Mouse (Mus musculus) limb, embryonic 11.5 days (tissue): ENCODE measurements around the gene Fam149a. TPM values are rescaled to one million over a fixed set of nuclear protein-coding genes. Genes with fewer than 3 reads are reported as not detected.
A peak's percentile ranks its signal among the peaks of the same experiment; 100 is the strongest.

Source experiments
- ATAC-seq: fragments of 200-750 bp; cut with Nextera tagmentation; 2 replicates; pipeline ENCODE4 v1.8.0; 2017; ENCODE audit warnings: low read depth; ENCODE audit not compliant: insufficient number of reproducible peaks, low FRiP score, low TSS enrichment
- DNase-seq: peaks from one replicate; pipeline ENCODE4 v3.0.0-alpha.2; 2015; ENCODE audit warnings: low spot score
- H3K27ac ChIP-seq: fragments of 300-500 bp; sonication (generic); replicated peaks from 2 replicates; pipeline ENCODE4 v1.5.1; 2014; ENCODE audit warnings: low read depth, mild to moderate bottlenecking, low read length
- H3K27me3 ChIP-seq: fragments of 300-500 bp; sonication (generic); 2 replicates; pipeline ENCODE4 v1.6.1; 2014; ENCODE audit warnings: mild to moderate bottlenecking, low read length, mixed read lengths; ENCODE audit not compliant: control insufficient read depth, insufficient read depth
- H3K36me3 ChIP-seq: fragments of 300-500 bp; sonication (generic); 2 replicates; pipeline ENCODE4 v1.6.1; 2014; ENCODE audit warnings: mild to moderate bottlenecking, low read length, moderate library complexity, mixed read lengths; ENCODE audit not compliant: control insufficient read depth, insufficient read depth
- H3K4me1 ChIP-seq: fragments of 300-500 bp; sonication (generic); 2 replicates; pipeline ENCODE4 v1.6.1; 2014; ENCODE audit warnings: low read length, mixed read lengths; ENCODE audit not compliant: control insufficient read depth, insufficient read depth
- H3K4me2 ChIP-seq: fragments of 300-500 bp; sonication (generic); 2 replicates; pipeline ENCODE4 v1.6.1; 2014; ENCODE audit warnings: low read depth, mild to moderate bottlenecking, moderate library complexity; ENCODE audit not compliant: severe bottlenecking
- H3K4me3 ChIP-seq: fragments of 300-500 bp; sonication (generic); 2 replicates; pipeline ENCODE4 v1.5.1; 2014; ENCODE audit warnings: low read depth, low read length
- H3K9ac ChIP-seq: fragments of 300-500 bp; sonication (generic); 2 replicates; pipeline ENCODE4 v1.6.1; 2014; ENCODE audit warnings: mild to moderate bottlenecking, low read length
- H3K9me3 ChIP-seq: fragments of 300-500 bp; sonication (generic); 2 replicates; pipeline ENCODE4 v1.6.1; 2016; ENCODE audit warnings: low read length; ENCODE audit not compliant: control insufficient read depth
- WGBS: fragments of 180-500 bp; shearing (Covaris S2); extraction: QIAGEN DNeasy Blood & Tissue Kit; methylation state at CpG from one replicate; pipeline ENCODE4 v1.1.7; 2014; 5-methylcytosine and 5-hydroxymethylcytosine counted together
- polyA plus RNA-seq: library from polyadenylated mRNA; unstranded; fragments of >200 nt; fragmentation: Nextera tagmentation; extraction: Ambion mirVana; gene quantifications from 2 replicates; pipeline ENCODE4 v1.2.1, GENCODE M21; 2014

Gene Fam149a
- polyA plus RNA-seq, 1 experiment from 2014 or later: 13.6 TPM

DNA sequence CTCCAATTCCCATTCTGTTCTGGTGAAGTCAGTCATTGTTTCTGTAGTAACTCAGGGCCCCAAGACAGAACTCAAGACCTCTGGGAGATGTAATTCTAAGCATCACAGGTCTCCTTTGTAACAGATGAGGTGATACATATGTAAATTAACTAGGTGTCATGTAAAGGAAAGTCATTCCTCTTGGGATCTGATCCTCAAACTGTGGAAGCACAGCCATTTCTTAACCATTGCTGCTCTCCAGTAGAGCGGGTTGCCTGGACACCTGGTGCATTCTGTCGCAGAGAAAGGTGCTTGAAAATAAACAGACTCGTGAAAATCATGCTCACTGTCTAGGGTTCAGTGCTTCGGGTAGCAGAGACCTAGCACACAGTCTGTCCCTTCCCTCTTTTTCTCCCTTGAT is 1.5 kb downstream of the Fam149a start:
- ATAC-seq: no peak
- Histone ChIP-seq H3K9ac (no peak overlapping the region), H3K4me3 (0 out of 2 replicates have a peak overlapping the region, but pooled peaks have one; percentile 6), H3K27ac (no peak overlapping the region), H3K9me3 (no peaks in the 10 kb centered on the region), H3K27me3 (no peaks in the 10 kb centered on the region), H3K36me3 (no peaks in the 10 kb centered on the region), H3K4me1 (peaks cover 4% of the 10 kb centered on the region; the same call in 1 of the 2 replicates), H3K4me2 (peak overlapping the region; percentile 96; the same call in 1 of the 2 replicates)
- 13% methylated on average over 4 of the region's 4 CpGs for WGBS
- no peak for DNase-seq

DNA sequence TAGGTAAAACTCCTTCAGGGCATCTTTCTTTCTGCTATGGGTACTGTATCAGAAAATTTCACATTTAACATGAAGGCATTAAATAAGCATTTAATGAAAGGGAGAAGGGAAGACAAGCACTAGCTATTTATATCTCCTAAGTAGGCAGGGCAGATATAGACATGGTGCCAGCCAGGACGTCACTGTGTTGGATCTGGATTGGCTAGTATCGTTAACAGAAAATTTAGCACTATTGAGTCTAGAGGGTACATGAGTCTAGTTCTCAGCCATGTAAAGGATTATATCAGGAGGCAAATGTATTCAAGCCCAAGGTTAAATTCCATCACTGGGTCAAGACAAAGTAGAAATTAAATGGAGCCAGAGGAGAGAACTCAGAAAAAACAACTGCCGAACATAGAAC is 8.0 kb downstream of the Fam149a start:
- Histone ChIP-seq H3K9ac (no peak overlapping the region), H3K9me3 (no peaks in the 10 kb centered on the region), H3K36me3 (no peaks in the 10 kb centered on the region), H3K27ac (no peak overlapping the region), H3K4me2 (no peak overlapping the region), H3K27me3 (no peaks in the 10 kb centered on the region), H3K4me3 (no peak overlapping the region), H3K4me1 (no peaks in the 10 kb centered on the region)
- ATAC-seq (no peak), DNase-seq (no peak)
- 89% methylated on average over 3 of the region's 3 CpGs for WGBS

DNA sequence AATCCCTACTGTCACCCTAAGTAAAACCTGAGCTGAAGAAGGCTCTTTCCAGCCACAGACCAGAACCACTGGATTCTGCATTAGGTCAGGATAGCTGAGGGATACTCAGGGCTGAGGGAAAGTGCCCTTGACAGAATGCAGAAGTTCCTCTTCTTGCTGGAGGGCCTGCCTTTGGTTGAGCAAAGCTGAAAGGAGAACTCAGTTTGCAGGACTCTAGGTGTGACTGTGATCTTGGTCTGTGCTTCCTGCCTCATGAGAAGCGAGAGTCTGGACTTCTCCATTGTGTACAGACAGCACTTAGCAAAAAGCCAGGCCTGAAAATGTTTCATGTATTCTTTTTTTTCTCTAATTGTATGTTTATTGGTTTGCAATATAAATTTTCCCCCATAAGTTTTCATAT is 14.9 kb downstream of the Fam149a start:
- Histone ChIP-seq H3K27ac (no peak overlapping the region), H3K9me3 (no peaks in the 10 kb centered on the region), H3K4me1 (no peaks in the 10 kb centered on the region), H3K4me3 (no peak overlapping the region), H3K36me3 (no peaks in the 10 kb centered on the region), H3K27me3 (no peaks in the 10 kb centered on the region), H3K9ac (no peak overlapping the region), H3K4me2 (no peak overlapping the region)
- ATAC-seq (no peak), DNase-seq (no peak)
- WGBS: 91% methylated on average over 1 of the region's 1 CpGs

DNA sequence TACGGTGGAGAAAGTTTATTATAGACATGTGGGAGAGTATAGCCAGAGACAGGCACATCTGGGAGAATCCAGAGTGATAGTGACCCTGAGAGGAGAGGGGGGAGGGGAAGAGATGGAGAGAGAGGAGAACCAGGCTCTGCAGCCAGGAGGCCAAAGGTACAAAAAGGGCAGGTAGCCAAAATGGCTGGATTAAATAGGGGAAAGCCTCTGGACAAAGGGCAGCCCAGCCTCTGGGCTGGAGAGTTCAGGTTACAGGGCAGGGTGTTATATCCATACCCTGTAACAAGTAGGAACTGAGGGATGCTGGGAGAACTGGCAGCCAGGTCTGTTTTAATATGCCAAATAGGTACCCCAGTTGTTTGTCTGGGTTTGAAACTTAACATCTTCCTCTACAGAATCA is 18.9 kb downstream of the Fam149a start:
- Histone ChIP-seq H3K27me3 (no peaks in the 10 kb centered on the region), H3K4me1 (no peaks in the 10 kb centered on the region), H3K4me3 (no peak overlapping the region), H3K36me3 (no peaks in the 10 kb centered on the region), H3K9ac (no peak overlapping the region), H3K4me2 (no peak overlapping the region), H3K27ac (no peak overlapping the region), H3K9me3 (no peaks in the 10 kb centered on the region)
- DNase-seq (no peak), ATAC-seq (no peak)
- 85% methylated on average over 1 of the region's 1 CpGs for WGBS

DNA sequence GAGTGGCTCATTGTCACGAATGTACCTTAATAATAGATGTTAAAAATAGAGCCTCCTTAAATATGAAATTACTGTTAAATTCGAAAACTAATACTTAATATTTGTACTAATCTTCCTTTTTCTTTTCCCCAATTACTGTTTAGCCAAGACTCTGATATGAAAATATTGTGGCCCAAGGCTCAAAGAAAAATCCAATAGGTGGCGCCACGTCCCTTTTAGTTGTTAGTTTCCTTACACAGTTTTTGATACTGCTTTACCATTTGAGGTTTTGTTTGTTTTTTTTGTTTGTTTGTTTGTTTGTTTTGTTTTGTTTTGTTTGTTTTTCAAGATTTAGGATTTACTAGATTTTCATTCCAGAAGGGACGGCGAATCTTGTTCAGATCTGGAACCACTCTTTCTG is 19.8 kb downstream of the Fam149a start:
- no peak for ATAC-seq
- no peak for DNase-seq
- 70% methylated on average over 6 of the region's 6 CpGs for WGBS

DNA sequence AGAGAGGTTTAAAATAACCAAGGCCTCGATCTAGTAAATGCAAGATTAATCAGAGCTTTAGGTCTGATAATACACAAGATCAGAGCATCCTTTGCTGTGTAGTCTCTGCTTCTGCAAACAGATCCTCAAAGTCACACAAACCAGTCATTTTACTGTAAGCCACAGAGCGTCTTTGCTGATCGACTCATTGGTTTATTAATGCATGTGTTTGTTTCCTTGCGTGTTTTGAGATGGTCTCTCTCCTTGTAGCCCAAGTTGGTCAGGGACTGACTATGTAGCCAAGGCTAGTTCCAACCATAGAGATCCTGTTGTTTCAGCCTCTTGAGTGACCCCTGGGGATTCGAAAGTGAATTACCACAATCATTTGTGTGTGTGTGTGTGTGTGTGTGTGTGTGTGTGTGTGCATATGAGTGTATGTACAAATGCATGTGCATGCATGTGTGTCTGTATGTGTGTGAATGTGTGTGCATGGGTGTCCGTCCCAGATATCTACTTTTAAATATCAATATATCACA is 22.9 kb downstream of the Fam149a start:
- Histone ChIP-seq H3K36me3 (no peaks in the 10 kb centered on the region), H3K4me1 (no peaks in the 10 kb centered on the region), H3K27me3 (no peaks in the 10 kb centered on the region), H3K27ac (no peak overlapping the region), H3K4me3 (no peak overlapping the region), H3K9me3 (no peaks in the 10 kb centered on the region), H3K4me2 (peak overlapping the region; percentile 81; the same call in 1 of the 2 replicates), H3K9ac (0 out of 2 replicates have a peak overlapping the region, but pooled peaks have one; percentile 92)
- no peak for ATAC-seq
- no peak for DNase-seq
- 84% methylated on average over 6 of the region's 6 CpGs for WGBS

More for the DNA sequence above, 19.8 kb downstream of the Fam149a start:
- no peak overlapping the region for H3K9ac ChIP-seq
- no peak overlapping the region for H3K4me3 ChIP-seq
- H3K27me3 ChIP-seq: no peaks in the 10 kb centered on the region
- H3K9me3 ChIP-seq: no peaks in the 10 kb centered on the region
- no peak overlapping the region for H3K4me2 ChIP-seq
- no peaks in the 10 kb centered on the region for H3K36me3 ChIP-seq
- H3K27ac ChIP-seq: no peak overlapping the region
- no peaks in the 10 kb centered on the region for H3K4me1 ChIP-seq

DNA sequence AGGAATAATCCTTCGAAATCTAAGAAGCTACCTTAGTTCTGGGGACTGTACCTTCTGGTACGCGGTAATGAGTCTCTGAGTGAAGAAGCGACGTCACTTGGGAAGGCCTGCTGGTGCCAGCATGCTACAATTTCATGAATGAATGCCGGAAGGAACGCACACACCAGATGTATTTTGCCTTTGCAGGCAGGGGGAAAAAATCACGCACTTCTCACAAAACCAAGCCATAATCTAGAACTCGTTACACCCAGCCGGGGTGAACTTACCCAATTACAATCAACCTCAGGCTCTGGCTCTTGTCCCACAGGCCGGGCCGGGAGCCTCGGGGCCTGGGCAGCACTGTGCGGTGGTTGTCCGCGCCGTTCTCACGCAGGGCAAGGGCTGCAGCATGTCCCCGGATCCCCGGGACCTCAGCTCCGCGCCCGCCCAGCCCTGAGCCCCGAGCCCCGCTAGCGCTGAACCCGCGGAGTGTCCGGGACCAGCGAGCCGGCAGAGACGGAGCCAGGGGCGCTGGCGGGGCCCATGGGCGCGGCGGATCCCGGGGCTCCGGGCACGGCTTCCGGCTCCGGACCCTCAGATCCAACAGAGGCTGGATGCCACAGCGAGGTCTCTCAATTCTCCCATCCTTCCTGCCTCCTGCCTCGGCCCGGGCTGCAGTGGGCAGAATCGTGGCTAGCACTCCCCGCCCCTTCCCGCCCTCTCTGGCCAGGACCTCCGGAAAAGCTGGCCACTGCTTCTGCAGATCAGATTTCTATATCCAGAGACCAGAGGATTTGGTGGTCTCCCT is 23.8 kb downstream of the Fam149a start:
- H3K4me1 ChIP-seq: no peaks in the 10 kb centered on the region
- H3K4me3 ChIP-seq: peak overlapping the region; percentile 69
- ATAC-seq (peak; percentile 46), DNase-seq (peak; percentile 65)
- H3K9me3 ChIP-seq: no peaks in the 10 kb centered on the region
- no peaks in the 10 kb centered on the region for H3K36me3 ChIP-seq
- H3K9ac ChIP-seq: peak overlapping the region; percentile 92
- H3K27me3 ChIP-seq: no peaks in the 10 kb centered on the region
- 4% methylated on average over 49 of the region's 49 CpGs for WGBS
- H3K4me2 ChIP-seq: peak overlapping the region; percentile 81
- H3K27ac ChIP-seq: no peak overlapping the region

DNA sequence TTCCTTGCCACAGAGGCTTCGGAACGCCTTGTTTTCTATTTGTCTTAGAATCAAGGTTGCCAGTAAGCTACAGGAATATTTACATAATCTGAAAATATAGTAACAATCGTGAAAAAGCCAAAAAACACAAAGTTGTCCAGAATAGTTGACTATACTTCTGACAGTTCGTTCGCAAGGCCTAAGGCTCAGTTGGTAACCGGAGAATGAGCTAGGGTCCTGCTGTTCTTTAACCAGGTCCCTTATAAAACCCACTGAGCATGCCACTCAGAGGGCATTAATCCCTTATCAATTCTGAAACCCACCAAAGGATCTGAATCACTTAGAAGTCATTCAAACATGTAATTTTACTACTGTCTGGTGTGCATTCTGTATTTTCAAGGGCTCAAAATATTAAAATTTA is 26.3 kb downstream of the Fam149a start:
- ATAC-seq (no peak), DNase-seq (no peak)
- Histone ChIP-seq H3K36me3 (no peaks in the 10 kb centered on the region), H3K4me3 (no peak overlapping the region), H3K4me2 (no peak overlapping the region), H3K9ac (no peak overlapping the region), H3K27me3 (no peaks in the 10 kb centered on the region), H3K27ac (no peak overlapping the region), H3K9me3 (no peaks in the 10 kb centered on the region), H3K4me1 (no peaks in the 10 kb centered on the region)
- 88% methylated on average over 6 of the region's 6 CpGs for WGBS
